Mouse (Mus musculus) liver, adult 2 months (tissue): Measurements from ENCODE around the gene Tha1. TPM values are rescaled to one million over a fixed set of nuclear protein-coding genes. Genes with fewer than 3 reads are reported as not detected.

Experiments
- DNase-seq: peaks from one replicate; pipeline ENCODE4 v3.0.0-alpha.2; 2011; ENCODE audit warnings: low read depth, low spot score; ENCODE audit errors: extremely low read depth
- H3K27ac ChIP-seq: fragments of 200-500 bp; replicated peaks from 2 replicates; pipeline ENCODE4 v1.5.1; 2012; ENCODE audit warnings: low read depth, mild to moderate bottlenecking, control low read depth, inconsistent platforms, low read length; ENCODE audit not compliant: insufficient read depth
- H3K27me3 ChIP-seq: fragments of 200-500 bp; 2 replicates; pipeline ENCODE4 v1.6.1; 2012; ENCODE audit warnings: mild to moderate bottlenecking, moderate library complexity, low read length, inconsistent platforms; ENCODE audit not compliant: control insufficient read depth, insufficient read depth
- H3K36me3 ChIP-seq: fragments of 200-500 bp; 2 replicates; pipeline ENCODE4 v1.6.1; 2012; ENCODE audit warnings: low read length, inconsistent platforms; ENCODE audit not compliant: control insufficient read depth, insufficient read depth
- H3K4me1 ChIP-seq: fragments of 200-500 bp; 2 replicates; pipeline ENCODE4 v1.6.1; 2011; ENCODE audit warnings: low read length; ENCODE audit not compliant: control insufficient read depth, insufficient read depth
- H3K4me3 ChIP-seq: fragments of 200-500 bp; 2 replicates; pipeline ENCODE4 v1.5.1; 2011; ENCODE audit warnings: low read depth, mild to moderate bottlenecking, control low read depth, low read length, moderate library complexity; ENCODE audit not compliant: insufficient read depth
- H3K79me2 ChIP-seq: fragments of 200-500 bp; 2 replicates; pipeline ENCODE4 v1.6.1; 2012; ENCODE audit warnings: inconsistent platforms, mild to moderate bottlenecking, low read length, moderate library complexity; ENCODE audit not compliant: control insufficient read depth, insufficient read depth
- H3K9ac ChIP-seq: fragments of 200-500 bp; 2 replicates; pipeline ENCODE4 v1.6.1; 2012; ENCODE audit warnings: low read depth, mild to moderate bottlenecking, control low read depth, inconsistent platforms, low read length
- CTCF ChIP-seq: fragments of 200-500 bp; IDR thresholded peaks from 2 replicates; pipeline ENCODE4 v1.5.1; 2011; ENCODE audit warnings: low read depth, low read length, control low read depth
- POLR2A ChIP-seq: fragments of 200-500 bp; IDR thresholded peaks from 2 replicates; pipeline ENCODE4 v1.6.1; 2011; ENCODE audit warnings: low read length, control low read depth; ENCODE audit not compliant: insufficient read depth; ENCODE audit errors: extremely low read depth
- WGBS: fragments of 180-500 bp; shearing (Covaris S2); methylation state at CpG from one replicate; pipeline ENCODE4 v1.1.7; 2018; 5-methylcytosine and 5-hydroxymethylcytosine counted together
- polyA plus RNA-seq: library from polyadenylated mRNA; depleted of rRNA; stranded (reverse); fragments of >200 nt; gene quantifications from 2 replicates; pipeline ENCODE4 v1.2.3, GENCODE M21; 2012
- total RNA-seq: library from RNA; depleted of rRNA; stranded (reverse); fragments of >200 nt; gene quantifications from 2 replicates; pipeline ENCODE4 v1.2.3, GENCODE M21; 2014

The Tha1 gene
- total and polyA plus RNA-seq, 2 experiments = 7.4 to 11.4 TPM

GRCm38 (mm10) chr11:117846640-117847039 is 26.6 kb downstream of the Tha1 start:
- no peak for TF ChIP-seq CTCF
- 0 out of 2 replicates have a peak, but pooled peaks have one; percentile 13 for TF ChIP-seq POLR2A
- Histone ChIP-seq H3K36me3 (no peaks in the 10 kb centered on the region), H3K79me2 (peaks cover 6% of the 10 kb centered on the region; the same call in 1 of the 2 replicates), H3K4me3 (no peak overlapping the region), H3K4me1 (peaks cover 19% of the 10 kb centered on the region), H3K9ac (peak overlapping the region; percentile 59), H3K27me3 (no peaks in the 10 kb centered on the region), H3K27ac (peak overlapping the region; percentile 97)
- peak; percentile 98 for DNase-seq
- WGBS = 12% methylated on average over 5 of the region's 5 CpGs

- no peak overlapping the region for H3K9ac ChIP-seq
- peak; percentile 98 for DNase-seq
- 25% methylated on average over 2 of the region's 2 CpGs for WGBS
- H3K79me2 ChIP-seq = peaks cover 6% of the 10 kb centered on the region; the same call in 1 of the 2 replicates
- TF ChIP-seq CTCF (no peak), POLR2A (no peak)
- H3K27ac ChIP-seq = peak overlapping the region; percentile 97
- no peaks in the 10 kb centered on the region for H3K36me3 ChIP-seq
- H3K4me3 ChIP-seq = no peak overlapping the region
- H3K27me3 ChIP-seq = no peaks in the 10 kb centered on the region
- peaks cover 19% of the 10 kb centered on the region for H3K4me1 ChIP-seq
These were observed 27.6 kb downstream of the Tha1 start for GRCm38 (mm10) chr11:117845651-117846050.

DNA sequence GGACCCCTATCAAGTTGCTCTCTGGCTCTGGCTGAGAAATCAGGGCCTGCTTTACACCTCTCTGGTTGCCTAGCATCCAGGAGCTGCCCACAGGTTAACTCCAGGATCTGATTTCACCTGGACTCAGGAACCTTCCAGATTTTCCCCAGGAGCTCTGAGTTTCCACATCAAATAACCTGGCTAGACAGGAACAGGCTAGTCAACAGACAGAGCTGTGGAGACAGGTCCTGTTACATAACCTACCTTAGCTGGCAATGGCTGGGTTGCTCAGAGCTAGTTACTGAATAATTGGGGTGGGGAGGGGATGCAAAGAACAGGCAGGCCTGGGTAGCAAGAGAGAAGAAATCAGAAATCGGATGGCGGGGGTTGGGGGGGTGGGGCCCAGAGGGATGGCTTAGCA is 28.3 kb downstream of the Tha1 start:
- H3K36me3 ChIP-seq = no peaks in the 10 kb centered on the region
- peak overlapping the region; percentile 27 for H3K9ac ChIP-seq
- TF ChIP-seq POLR2A = no peak
- TF ChIP-seq CTCF = no peak
- no peaks in the 10 kb centered on the region for H3K27me3 ChIP-seq
- H3K4me1 ChIP-seq = peaks cover 19% of the 10 kb centered on the region
- H3K27ac ChIP-seq = peak overlapping the region; percentile 98
- H3K4me3 ChIP-seq = no peak overlapping the region
- peak; percentile 97 for DNase-seq
- 38% methylated on average over 2 of the region's 2 CpGs for WGBS
- H3K79me2 ChIP-seq = peaks cover 6% of the 10 kb centered on the region; the same call in 1 of the 2 replicates

- TF ChIP-seq CTCF = no peak
- no peak for TF ChIP-seq POLR2A
- H3K27me3 ChIP-seq = no peaks in the 10 kb centered on the region
- no peak overlapping the region for H3K9ac ChIP-seq
- DNase-seq = no peak
- peaks cover 19% of the 10 kb centered on the region for H3K4me1 ChIP-seq
- 84% methylated on average over 2 of the region's 2 CpGs for WGBS
- H3K79me2 ChIP-seq = no peaks in the 10 kb centered on the region
- H3K4me3 ChIP-seq = no peak overlapping the region
- H3K36me3 ChIP-seq = no peaks in the 10 kb centered on the region
- peak overlapping the region; percentile 10; the same call in 1 of the 2 replicates for H3K27ac ChIP-seq
These were observed 29.8 kb downstream of the Tha1 start for GRCm38 (mm10) chr11:117843434-117843833.

GRCm38 (mm10) chr11:117840910-117841309 is 32.4 kb downstream of the Tha1 start:
- H3K79me2 ChIP-seq = no peaks in the 10 kb centered on the region
- WGBS = 74% methylated on average over 1 of the region's 1 CpGs
- H3K4me1 ChIP-seq = peaks cover 5% of the 10 kb centered on the region; the same call in 1 of the 2 replicates
- no peaks in the 10 kb centered on the region for H3K27me3 ChIP-seq
- DNase-seq = no peak
- TF ChIP-seq POLR2A = no peak
- no peak for TF ChIP-seq CTCF
- no peak overlapping the region for H3K9ac ChIP-seq
- no peaks in the 10 kb centered on the region for H3K36me3 ChIP-seq
- H3K4me3 ChIP-seq = no peak overlapping the region
- H3K27ac ChIP-seq = no peak overlapping the region

DNA sequence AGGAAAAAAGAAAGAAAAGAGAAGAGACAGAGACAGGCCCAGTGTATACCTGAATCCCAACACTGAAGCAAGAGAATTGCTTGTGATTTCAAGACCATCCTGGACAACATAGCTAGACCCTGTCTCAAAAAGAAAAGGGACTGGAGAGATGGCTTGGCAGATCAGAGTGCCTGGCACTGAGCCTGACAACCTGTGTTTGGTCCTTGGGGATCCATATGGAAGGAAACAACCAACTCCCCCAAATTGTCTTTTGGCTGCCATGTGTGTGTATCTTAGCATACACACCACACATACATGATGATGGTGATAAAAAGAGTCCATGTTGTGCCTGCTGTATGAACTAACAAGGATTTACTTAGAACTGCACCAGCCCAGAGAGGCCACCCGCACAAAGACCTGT is 34.3 kb downstream of the Tha1 start:
- 91% methylated on average over 1 of the region's 1 CpGs for WGBS
- Histone ChIP-seq H3K4me3 (no peak overlapping the region), H3K4me1 (peaks cover 9% of the 10 kb centered on the region), H3K27me3 (no peaks in the 10 kb centered on the region), H3K79me2 (no peaks in the 10 kb centered on the region), H3K9ac (no peak overlapping the region), H3K27ac (no peak overlapping the region), H3K36me3 (no peaks in the 10 kb centered on the region)
- TF ChIP-seq POLR2A (no peak), CTCF (no peak)
- DNase-seq = no peak
